Mouse (Mus musculus): ENCODE measurements around the gene Fbxo9. TPM values are rescaled to one million over a fixed set of nuclear protein-coding genes. Genes with fewer than 3 reads are reported as not detected.

The Fbxo9 gene
- total RNA-seq, 1 experiment from 2014 or later: 68.9 TPM

DNA sequence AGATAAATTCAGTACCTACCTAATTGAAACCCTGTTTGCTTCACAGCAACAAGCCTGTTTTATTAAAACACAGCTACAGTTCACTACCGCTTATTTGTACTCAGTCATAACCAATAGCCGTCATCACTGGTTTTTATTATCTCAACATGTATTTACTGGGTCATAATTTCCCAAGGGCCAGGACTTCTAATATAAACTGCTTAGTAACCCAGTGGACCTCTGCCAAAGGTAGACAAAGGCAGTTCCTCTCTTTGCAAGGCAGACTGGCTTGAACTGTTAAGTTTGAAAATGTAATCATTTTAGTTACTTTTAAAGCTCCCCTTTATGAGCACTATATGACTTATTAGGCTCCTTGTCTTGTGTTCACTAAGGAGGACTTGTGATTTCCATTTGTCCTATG, 2.6 kb upstream of the Fbxo9 start:
- ATAC-seq (replicated peaks; ENCODE audit: low read depth, poor library complexity, severe bottlenecking): no peak

DNA sequence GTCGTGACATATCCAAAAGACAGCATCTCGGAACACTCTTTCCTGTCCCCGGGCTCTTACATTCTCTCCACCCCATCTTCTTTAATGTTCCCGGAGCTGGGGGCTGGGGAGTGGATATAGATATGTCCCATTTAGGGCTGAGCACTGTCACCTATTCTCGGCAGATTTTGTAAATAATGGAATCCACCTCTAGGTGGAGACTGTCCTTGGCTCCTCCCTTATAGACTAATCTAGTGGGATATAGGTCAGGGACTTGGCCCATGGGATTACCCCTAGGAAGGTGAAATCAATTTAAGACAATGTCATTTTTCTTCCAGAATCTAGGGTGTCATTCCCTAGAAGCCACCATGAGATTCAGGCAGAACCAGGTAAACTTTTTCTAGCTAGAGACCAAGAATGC, 791 bp upstream of the Fbxo9 start:
- ATAC-seq (replicated peaks; ENCODE audit: low read depth, poor library complexity, severe bottlenecking): no peak

DNA sequence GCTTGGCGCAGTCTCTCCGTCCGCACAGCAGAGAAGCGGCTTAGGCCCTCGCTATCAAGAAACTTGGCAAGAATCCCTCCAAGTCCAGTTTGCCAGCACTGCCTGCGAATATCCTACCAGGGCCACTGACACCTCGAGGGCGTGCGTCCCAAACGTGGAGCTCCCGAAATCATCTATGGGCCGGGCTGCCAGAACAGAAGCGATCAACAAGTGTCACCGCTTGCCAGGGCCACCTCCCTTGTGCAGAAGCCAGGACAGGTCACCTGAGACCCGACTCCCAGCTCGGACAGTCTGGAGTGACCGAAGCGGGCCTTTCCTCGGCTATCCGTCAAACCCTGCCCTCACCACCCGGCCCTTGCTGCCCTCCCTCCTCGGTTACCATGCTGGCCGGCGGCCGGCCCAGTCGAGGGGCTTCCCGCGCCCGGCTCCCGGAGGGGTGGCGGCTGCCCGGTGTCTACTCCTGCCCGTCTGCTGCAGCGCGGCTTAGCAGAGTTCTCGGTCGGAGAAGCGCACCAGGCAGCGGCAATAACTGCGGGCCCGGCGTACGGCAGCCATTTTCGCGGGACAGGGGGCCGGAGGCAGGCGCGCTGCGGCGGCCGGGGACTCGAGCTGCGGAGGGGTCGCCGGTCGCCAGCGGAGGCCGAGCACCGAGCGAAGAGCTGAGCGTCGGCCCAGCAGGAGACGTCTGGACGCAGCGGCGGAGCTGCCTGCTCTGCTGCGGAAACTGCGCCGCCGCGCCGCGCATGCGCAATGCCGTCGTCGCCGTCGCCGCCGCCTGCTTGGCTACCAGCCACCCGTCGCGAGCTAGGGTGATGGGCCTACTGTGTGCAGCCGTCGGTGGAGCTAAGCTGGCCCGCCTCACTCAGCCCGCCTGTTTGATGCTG, 711 bp downstream of the Fbxo9 start:
- peak; percentile 11 for ATAC-seq (replicated peaks; ENCODE audit: low read depth, poor library complexity, severe bottlenecking)

DNA sequence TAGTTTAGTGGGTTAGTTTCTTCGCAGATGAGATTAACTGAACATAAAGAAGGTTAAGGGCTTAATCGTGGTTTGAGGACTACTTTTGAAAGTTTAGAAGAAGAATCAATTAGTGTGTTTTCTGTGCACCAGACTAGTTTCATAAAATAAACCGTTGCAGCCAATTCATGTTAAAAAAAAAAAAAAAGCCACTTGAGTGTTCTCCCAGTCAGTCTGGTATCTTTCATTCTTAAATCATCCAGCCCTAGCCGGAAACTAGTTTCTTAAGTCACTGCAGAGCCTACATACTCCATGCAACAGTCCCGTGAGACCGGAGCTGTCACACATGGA, 1.3 kb downstream of the Fbxo9 start:
- no peak; the same call in 1 of the 2 replicates for ATAC-seq (replicated peaks; ENCODE audit: low read depth, poor library complexity, severe bottlenecking)

DNA sequence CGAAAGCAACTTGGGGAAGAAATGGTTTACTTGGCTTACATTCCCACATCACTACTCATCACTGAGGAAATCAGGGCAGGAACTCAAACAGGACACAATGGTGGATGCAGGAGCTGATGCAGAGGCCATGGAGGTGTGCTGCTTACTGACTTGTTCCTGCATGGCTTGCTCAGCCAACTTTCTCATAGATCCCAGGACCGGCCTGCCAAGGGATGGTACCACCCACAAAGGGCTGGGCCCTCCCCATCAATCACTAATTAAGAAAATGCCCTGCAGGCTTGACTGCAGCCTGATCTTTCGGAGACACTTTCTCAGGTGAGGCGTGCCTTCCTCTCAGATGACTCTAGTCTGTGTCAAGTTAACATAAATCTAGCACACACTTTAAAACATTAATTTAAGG, 2.0 kb downstream of the Fbxo9 start:
- no peak for ATAC-seq (replicated peaks; ENCODE audit: low read depth, poor library complexity, severe bottlenecking)

DNA sequence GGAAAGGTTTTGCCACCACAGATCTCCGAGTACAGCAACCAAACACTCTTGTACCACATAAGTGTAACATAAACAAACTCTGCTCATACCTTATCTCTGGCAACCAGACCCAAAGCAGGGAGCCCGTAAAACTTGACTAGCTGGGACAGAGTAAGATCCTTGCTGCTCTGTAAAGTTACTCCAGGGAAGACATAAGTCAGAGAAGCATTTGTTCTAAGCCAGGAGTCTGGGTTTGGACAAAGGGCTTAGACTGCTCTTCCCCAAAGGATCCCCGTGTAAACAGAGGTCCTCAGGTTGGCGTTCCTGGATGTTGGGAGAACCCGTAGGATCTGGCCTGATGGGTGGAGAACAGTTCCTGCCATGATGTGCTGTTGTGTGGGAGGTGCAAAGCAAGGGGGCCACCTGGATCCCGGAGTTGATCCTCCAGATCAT, 3.3 kb downstream of the Fbxo9 start:
- peak; percentile 26 for ATAC-seq (replicated peaks; ENCODE audit: low read depth, poor library complexity, severe bottlenecking)

DNA sequence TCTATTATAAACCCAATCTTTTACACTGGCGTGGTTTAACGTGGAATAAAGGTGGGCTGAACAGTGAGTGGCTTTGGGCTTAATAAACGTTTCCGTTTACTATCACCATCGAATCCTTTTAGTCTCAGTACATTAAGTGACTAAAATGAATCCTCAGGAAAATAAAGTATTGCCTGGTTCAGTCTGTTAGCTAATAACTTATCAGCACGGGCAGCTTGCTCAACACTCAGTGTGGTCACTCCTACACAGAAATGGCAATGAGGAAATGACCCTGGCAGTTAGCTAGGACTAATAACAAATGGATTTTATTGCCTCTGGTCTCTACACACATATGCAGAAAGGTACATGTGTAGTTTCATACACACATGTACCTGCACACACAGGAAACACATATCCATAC, 3.9 kb downstream of the Fbxo9 start:
- ATAC-seq (replicated peaks; ENCODE audit: low read depth, poor library complexity, severe bottlenecking): peak; percentile 5; the same call in 1 of the 2 replicates

DNA sequence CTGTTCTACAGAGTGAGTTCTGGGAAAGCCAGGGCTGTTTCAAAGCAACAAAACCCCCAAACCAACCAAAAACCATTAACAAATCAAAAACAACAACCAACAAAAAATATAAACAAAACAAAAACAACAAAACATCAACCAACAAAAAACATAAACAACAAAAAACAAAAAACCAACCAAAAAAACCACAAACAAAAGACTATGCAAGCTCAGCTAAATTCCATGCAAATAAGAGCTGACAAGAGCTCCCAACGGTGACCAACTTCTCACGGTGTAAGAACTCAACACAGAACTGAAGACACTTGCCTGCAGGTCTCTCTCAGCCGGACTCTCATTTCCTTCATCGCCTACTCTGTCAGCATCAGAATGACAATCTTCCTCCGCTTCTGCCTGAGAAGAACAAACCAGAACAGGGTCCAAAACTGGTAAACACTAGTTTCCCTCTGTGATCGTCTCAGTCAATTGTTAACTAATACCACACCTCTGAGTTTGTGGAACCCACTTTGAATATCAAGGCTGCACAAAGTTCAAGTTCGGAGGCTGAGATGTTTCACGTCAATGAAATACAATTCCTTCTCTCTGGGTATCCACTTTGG, 4.8 kb downstream of the Fbxo9 start:
- no peak for ATAC-seq (replicated peaks; ENCODE audit: low read depth, poor library complexity, severe bottlenecking)

DNA sequence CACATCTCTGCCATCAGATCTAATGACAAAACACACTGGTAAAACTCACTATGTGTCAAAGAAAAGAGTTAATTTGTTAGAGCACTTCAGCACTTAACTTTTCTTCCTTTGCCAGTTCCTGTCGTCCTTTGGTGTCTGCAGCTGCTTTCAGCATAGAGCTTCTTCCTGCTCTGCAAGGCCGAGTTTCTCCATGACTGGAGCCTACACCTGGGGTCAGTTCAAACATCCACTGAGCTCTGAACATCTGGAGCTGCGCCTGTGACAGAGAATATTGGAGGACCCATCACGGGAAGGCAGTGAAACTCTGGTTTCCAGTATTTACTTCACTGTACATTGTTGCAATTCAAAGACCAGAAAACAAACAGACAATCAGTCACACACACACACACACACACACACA, 7.4 kb downstream of the Fbxo9 start:
- ATAC-seq (replicated peaks; ENCODE audit: low read depth, poor library complexity, severe bottlenecking): no peak

DNA sequence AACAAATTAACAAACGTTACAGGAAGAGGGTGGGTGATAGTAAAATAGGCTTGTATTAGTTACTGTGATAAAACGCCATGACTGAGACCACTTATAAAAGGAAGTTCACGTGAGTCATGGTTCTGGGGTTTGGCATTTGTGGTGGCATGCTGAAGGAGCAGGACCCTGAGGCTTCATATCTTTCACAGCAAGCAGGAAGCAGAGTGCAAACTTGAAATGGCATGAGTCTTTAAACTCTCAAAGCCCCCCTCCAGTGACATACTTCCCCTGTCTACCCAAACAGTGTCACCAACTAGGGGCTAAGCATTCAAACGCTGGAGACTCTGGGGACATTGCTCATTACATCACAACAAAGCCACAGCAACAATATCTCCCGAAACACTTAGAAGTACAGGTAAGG, 7.9 kb downstream of the Fbxo9 start:
- peak; percentile 91 for ATAC-seq (replicated peaks; ENCODE audit: low read depth, poor library complexity, severe bottlenecking)

DNA sequence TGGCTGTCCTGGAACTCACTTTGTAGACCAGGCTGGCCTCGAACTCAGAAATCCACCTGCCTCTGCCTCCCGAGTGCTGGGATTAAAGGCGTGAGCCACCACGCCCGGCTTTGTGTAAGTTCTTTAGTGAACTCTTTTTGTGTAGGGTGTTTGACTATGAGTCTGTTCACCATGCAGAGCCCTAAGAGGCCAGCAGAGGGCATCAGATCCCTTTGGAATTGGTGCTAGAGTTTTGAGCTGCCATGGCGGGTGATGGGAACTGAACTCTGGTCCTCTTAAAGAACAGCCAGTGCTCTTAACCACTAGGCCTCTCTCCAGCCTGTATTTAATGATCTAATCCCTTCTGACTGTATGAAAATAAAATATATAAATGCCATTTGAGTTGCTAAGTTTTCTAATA, 12.5 kb downstream of the Fbxo9 start:
- ATAC-seq (replicated peaks; ENCODE audit: low read depth, poor library complexity, severe bottlenecking): no peak

DNA sequence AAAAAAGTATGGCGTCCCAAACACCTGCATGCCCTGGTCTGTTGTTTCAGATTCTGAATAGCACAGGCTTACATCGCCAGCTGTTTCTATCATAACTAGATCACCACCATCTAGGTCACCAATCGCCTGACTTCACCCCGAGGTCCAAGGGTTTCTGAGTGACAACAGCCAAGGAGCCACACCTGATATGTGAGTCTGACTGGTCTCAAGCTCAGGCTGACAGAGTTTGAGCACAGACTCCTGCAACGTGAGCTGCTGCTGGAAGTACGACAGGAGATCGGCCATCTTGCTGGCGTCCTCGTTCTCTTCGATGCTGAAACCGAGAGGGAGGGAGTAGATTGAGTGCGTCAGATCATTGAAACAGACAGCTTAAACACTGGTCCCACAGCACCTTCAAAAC, 13.2 kb downstream of the Fbxo9 start:
- no peak for ATAC-seq (replicated peaks; ENCODE audit: low read depth, poor library complexity, severe bottlenecking)

DNA sequence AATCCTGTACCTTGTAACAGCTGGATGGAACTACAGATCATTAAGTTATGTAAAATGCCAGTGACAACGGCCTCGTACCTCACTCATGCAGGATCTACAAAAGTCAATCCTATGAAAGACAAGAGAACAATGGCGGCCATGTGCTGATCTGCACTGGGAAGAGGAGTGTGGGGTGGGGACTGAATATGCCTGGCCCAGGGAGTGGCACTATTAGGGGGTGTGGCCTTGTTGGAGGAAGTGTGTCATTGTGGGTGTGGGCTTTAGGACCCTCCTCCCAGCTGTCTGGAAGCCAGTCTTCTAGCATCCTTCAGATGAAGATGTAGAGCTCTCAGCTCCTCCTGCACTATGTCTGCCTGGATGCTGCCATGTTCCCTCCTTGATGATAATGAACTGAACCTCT, 18.3 kb downstream of the Fbxo9 start:
- no peak for ATAC-seq (replicated peaks; ENCODE audit: low read depth, poor library complexity, severe bottlenecking)

DNA sequence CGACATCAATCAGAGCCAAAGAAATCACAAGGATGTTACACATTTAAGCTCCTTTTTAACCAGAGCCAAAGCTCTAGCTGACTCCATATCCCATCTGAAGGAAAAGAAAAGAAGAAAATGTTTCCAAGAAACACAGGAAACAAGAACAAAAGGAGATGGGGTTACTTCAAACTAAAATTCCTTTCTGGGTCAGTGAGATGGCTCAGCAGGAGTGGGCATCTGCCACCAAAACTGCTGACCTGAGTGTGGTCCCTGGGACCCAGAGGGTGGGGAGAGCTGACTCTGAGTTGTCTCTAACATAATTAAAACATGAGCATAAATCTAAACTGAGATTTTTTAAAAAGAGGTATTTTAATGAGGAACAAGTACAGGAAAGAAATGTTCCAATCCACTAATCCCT, 19.0 kb downstream of the Fbxo9 start:
- ATAC-seq (replicated peaks; ENCODE audit: low read depth, poor library complexity, severe bottlenecking): no peak

DNA sequence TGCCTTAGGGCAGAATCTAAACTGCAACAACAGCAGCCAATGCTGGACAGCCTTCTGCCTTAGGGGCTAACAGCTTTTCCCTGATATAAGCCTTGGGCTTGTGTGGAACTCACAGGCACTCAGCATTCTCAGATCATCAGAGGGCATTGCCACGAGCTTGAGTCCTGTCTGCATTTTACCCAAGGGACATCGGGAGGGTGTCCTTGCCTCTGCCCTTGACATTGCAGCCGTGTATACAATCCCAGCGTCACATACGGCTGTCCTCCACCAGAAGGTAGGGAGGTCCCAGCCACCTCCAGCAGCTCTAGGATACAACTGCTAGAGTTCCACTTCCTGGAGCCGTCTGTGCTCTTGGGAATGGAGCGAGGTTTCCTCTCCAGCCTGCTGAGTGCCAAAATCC, 19.9 kb downstream of the Fbxo9 start:
- no peak for ATAC-seq (replicated peaks; ENCODE audit: low read depth, poor library complexity, severe bottlenecking)

DNA sequence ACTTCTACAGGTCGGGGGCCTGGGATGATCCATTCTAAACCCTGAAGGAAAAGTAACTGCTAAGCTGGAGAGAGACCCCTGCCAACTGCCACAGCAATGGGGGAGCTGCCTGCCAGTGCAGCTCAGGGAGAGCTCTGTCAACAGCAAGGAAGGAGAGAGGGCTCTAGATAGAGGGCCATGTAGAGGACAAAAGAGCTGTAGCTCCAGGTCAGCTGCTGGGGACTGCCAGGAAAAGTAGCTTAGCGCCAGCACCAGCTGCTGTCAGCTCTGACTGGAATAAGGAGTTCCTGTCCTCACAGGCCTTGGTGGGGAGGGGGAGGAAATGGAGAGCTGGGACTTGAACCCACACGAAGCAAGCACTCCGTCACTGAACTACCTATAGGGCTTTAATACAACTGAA, 20.3 kb downstream of the Fbxo9 start:
- ATAC-seq (replicated peaks; ENCODE audit: low read depth, poor library complexity, severe bottlenecking): no peak

DNA sequence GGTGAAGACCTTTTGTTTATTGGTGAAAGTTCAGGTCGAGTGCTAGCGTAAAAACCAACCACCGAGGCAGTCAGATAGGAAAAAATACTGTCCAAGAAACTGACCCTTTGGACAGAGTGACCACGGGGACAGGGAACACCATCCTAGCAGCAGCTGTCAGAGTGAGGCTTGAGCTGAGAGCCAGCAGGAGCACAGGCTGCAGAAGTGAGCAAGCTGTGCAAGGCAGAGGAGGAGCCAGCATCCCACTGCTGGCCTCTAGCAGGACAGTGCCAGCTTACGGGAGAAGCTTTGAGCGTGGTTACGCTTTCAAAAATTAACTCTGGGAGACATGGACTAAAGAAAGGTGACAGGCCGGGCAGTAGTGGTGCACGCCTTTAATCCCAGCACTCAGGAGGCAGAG, 21.1 kb downstream of the Fbxo9 start:
- no peak for ATAC-seq (replicated peaks; ENCODE audit: low read depth, poor library complexity, severe bottlenecking)

DNA sequence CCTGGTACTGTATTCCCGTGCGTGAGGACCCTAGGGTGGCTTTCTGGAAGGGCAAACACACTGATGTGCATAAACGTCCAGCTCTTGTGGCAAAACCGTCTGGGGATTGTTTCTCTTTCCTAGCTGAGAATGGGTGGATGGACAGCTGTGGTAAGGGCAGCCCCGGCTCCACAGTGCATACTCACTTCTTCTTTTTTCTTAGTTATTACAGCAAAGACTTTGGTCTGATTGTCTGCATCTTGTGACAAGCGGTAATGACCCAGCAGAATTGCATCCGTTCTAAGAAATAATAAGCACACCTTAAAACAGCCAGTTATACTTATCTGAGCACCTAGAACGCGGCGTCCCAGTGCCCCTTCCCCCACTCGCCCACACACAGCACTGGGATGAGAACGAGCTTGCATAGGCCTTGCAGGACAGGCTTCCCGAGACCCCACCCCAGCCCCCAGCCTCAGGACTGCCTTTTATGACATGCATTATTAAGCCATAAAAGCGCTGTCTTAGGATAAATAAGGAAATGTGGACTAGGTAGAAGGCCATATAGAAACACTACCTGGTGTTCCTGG, 23.1 kb downstream of the Fbxo9 start:
- peak; percentile 93 for ATAC-seq (replicated peaks; ENCODE audit: low read depth, poor library complexity, severe bottlenecking)

DNA sequence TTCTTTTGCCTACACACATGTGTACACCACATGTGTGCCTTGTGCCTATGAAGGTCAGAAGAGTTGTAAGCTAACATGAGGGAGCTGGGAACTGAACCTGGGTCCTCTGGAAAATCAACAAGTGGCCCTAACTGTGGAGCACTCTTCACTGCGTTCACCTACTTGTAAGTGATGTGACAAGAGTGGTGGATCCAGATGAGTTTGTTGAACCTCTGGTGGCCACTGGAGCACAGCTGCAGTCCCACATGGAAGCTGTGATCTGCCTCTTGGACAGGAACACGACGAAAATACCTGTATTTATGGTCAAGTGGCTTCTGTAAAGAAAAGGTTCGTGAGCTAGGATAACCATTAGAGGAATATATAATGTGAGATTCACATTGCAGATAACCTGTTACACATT, 24.5 kb downstream of the Fbxo9 start:
- ATAC-seq (replicated peaks; ENCODE audit: low read depth, poor library complexity, severe bottlenecking): no peak

DNA sequence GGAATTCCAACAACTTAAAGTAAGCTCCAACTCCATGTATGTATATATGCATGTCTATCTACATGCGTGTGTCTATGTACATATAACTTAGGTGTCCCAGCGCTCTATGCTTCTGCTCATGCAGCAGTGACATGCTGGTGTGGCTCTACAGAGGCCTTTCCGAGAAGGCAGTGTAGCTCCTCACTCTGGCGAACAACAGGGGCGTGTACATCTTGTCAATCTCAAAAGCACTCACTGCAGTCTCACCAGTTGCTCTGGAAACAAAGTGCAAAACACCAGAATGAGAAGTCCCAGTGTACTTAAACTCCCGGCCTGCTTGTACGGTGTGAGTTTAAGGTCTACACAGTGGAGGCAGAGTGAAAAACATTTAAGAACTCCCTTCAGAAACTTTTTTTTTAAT, 27.0 kb downstream of the Fbxo9 start:
- ATAC-seq (replicated peaks; ENCODE audit: low read depth, poor library complexity, severe bottlenecking): no peak

DNA sequence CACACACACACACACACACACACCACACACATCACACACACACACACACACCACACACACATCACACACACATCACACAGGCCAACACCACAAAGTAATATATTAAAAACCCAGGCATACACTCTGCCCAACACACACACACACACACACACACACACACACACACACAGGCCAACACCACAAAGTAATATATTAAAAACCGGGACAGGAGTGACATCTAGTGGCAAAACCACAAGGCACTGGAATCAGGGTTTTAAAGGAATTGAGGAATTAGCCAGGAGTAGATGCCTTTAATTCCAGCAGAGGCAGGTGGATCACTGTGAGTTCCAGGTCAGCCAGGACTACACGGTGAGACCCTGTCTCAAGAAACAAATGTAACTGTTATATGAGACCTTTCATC, 30.6 kb downstream of the Fbxo9 start:
- ATAC-seq (replicated peaks; ENCODE audit: low read depth, poor library complexity, severe bottlenecking): peak; percentile 70

DNA sequence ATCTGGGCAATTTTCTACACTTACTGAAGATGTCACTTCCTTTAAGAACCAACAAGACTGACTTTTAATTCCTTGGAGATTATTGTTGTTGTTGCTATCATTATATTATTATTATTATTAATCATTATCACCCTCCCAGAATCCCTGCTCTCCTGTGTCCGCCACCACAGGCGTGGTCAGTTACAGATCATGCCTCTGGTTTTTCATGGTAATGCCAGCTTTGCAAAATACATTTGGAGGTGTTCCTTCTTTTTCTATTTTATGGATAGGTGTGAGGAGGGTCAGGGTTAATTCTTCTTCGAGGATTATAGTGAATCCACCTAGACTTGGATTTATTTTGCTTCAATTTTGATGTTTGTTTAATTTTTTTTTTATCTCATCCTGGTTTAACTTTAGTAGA, 33.6 kb downstream of the Fbxo9 start:
- ATAC-seq (replicated peaks; ENCODE audit: low read depth, poor library complexity, severe bottlenecking): no peak
